Mouse (Mus musculus) liver (tissue): Measurements from ENCODE around the gene Zfp451.
"Not testable (repeated sequence)": the region's sequence is repeated elsewhere in the genome, so short reads cannot be mapped to it uniquely, and the experiment has no call there.

Experiments used
- DNase-seq: peaks from one replicate; pipeline ENCODE4 v3.0.0-alpha.2; 2020; ENCODE audit warnings: mixed read lengths

Zfp451 gene

GRCm38 (mm10) chr1:33757033-33757413 lies 57.4 kb downstream of the Zfp451 start:
- peak; percentile 41 for DNase-seq

GRCm38 (mm10) chr1:33756258-33757032 lies 58.0 kb downstream of the Zfp451 start:
- peak; percentile 34 for DNase-seq

GRCm38 (mm10) chr1:33755799-33756198 lies 58.6 kb downstream of the Zfp451 start:
- peak; percentile 39 for DNase-seq

- DNase-seq = peak; percentile 80
Observed at GRCm38 (mm10) chr1:33754965-33755735, 59.2 kb downstream of the Zfp451 start.

GRCm38 (mm10) chr1:33754089-33754488 lies 60.3 kb downstream of the Zfp451 start:
- no peak for DNase-seq

GRCm38 (mm10) chr1:33751283-33751682 lies 63.1 kb downstream of the Zfp451 start:
- DNase-seq = no peak

- DNase-seq = not testable (repeated sequence)
Observed at GRCm38 (mm10) chr1:33749709-33750108, 64.7 kb downstream of the Zfp451 start.

GRCm38 (mm10) chr1:33749109-33749508 lies 65.3 kb downstream of the Zfp451 start:
- no peak for DNase-seq

- DNase-seq = no peak
Observed at GRCm38 (mm10) chr1:33745901-33746300, 68.5 kb downstream of the Zfp451 start.

GRCm38 (mm10) chr1:33744815-33745214 lies 69.6 kb downstream of the Zfp451 start:
- not testable (repeated sequence) for DNase-seq

GRCm38 (mm10) chr1:33742903-33743302 lies 71.5 kb downstream of the Zfp451 start:
- peak; percentile 63 for DNase-seq

GRCm38 (mm10) chr1:33739302-33739701 lies 75.1 kb downstream of the Zfp451 start:
- DNase-seq = peak; percentile 82

- DNase-seq = no peak
Observed at GRCm38 (mm10) chr1:33738681-33739278, 75.6 kb downstream of the Zfp451 start.

- no peak for DNase-seq
Observed at GRCm38 (mm10) chr1:33738281-33738680, 76.1 kb downstream of the Zfp451 start.

GRCm38 (mm10) chr1:33734001-33734685 lies 80.3 kb downstream of the Zfp451 start:
- DNase-seq = no peak

GRCm38 (mm10) chr1:33733044-33733443 lies 81.4 kb downstream of the Zfp451 start:
- no peak for DNase-seq

- DNase-seq = no peak
Observed at GRCm38 (mm10) chr1:33725086-33725485, 89.3 kb downstream of the Zfp451 start.

- no peak for DNase-seq
Observed at GRCm38 (mm10) chr1:33724516-33724915, 89.9 kb downstream of the Zfp451 start.

- DNase-seq = no peak
Observed at GRCm38 (mm10) chr1:33721020-33721419, 93.4 kb downstream of the Zfp451 start.

- no peak for DNase-seq
Observed at GRCm38 (mm10) chr1:33720231-33720630, 94.2 kb downstream of the Zfp451 start.

- peak; percentile 86 for DNase-seq
Observed at GRCm38 (mm10) chr1:33719733-33720225, 94.6 kb downstream of the Zfp451 start, which contains the start of gene Rab23. Gene Rab23 (plus strand): TSS chr1:33719887.

GRCm38 (mm10) chr1:33717636-33718035 lies 96.8 kb downstream of the Zfp451 start:
- DNase-seq = no peak

- no peak for DNase-seq
Observed at GRCm38 (mm10) chr1:33714796-33715195, 99.6 kb downstream of the Zfp451 start.
